Mouse (Mus musculus): ENCODE data around the gene Rnase12. TPM values are rescaled to one million over a fixed set of nuclear protein-coding genes. Genes with fewer than 3 reads are reported as not detected.

Gene Rnase12
- 0.52 and 0.57 TPM in 2 replicates for polyA plus RNA-seq (2015; fragmentation: Nextera tagmentation; extraction: Ambion mirVana)

GRCm38 (mm10) chr14:51057401-51057831, at the start of gene Rnase12:
Gene Rnase12 (minus strand): TSS chr14:51057661.
- TF ChIP-seq EP300 (optimal IDR thresholded peaks at IDR 0.05) (no peak), CTCF (IDR thresholded peaks at IDR 0.05; ENCODE audit: low read depth) (no peak)
- no peak within 1 kb of the TSS for H3K4me3 ChIP-seq (ENCODE audit: low read depth, low read length)
- H3K4me1 ChIP-seq (replicated peaks; ENCODE audit: control insufficient read depth, insufficient read depth), result no peaks in the 10 kb centered on the region
- H3K27ac ChIP-seq (replicated peaks), result no peak within 1 kb of the TSS
- DNase-seq (ENCODE audit: low spot score) (no peak), ATAC-seq (ENCODE audit: low FRiP score, low TSS enrichment) (0 out of 2 replicates have a peak, but pooled peaks have one; percentile 47)
- no peaks in the 10 kb centered on the region for H3K27me3 ChIP-seq (ENCODE audit: control insufficient read depth, insufficient read depth, low read length)
- H3K9me3 ChIP-seq (ENCODE audit: control insufficient read depth, low read length), result no peaks in the 10 kb centered on the region
- H3K9ac ChIP-seq (ENCODE audit: low read length), result no peak within 1 kb of the TSS
- H3K4me2 ChIP-seq (replicated peaks; ENCODE audit: low read depth), result no peak within 1 kb of the TSS; the same call in 1 of the 2 replicates
- 51% methylated on average over 9 of the region's 9 CpGs for WGBS
- no peaks in the 10 kb centered on the region for H3K36me3 ChIP-seq (ENCODE audit: control insufficient read depth, insufficient read depth, low read length)

GRCm38 (mm10) chr14:51106449-51106967, 49.0 kb upstream of the Rnase12 start:
- Histone ChIP-seq H3K27me3 (ENCODE audit: control insufficient read depth, insufficient read depth, low read length) (no peaks in the 10 kb centered on the region), H3K36me3 (ENCODE audit: control insufficient read depth, insufficient read depth, low read length) (no peaks in the 10 kb centered on the region), H3K4me1 (replicated peaks; ENCODE audit: control insufficient read depth, insufficient read depth) (no peaks in the 10 kb centered on the region), H3K4me2 (replicated peaks; ENCODE audit: low read depth) (no peak overlapping the region), H3K9ac (ENCODE audit: low read length) (no peak overlapping the region), H3K27ac (replicated peaks) (no peak overlapping the region), H3K4me3 (ENCODE audit: low read depth, low read length) (no peak overlapping the region), H3K9me3 (ENCODE audit: control insufficient read depth, low read length) (no peaks in the 10 kb centered on the region)
- no peak for DNase-seq (ENCODE audit: low spot score)
- TF ChIP-seq EP300 (optimal IDR thresholded peaks at IDR 0.05), result no peak
- no peak for TF ChIP-seq CTCF (IDR thresholded peaks at IDR 0.05; ENCODE audit: low read depth)
- no peak for ATAC-seq (ENCODE audit: low FRiP score, low TSS enrichment)

GRCm38 (mm10) chr14:51104366-51104765, 46.9 kb upstream of the Rnase12 start:
- H3K27ac ChIP-seq (replicated peaks), result no peak overlapping the region
- no peak overlapping the region for H3K4me2 ChIP-seq (replicated peaks; ENCODE audit: low read depth)
- H3K4me1 ChIP-seq (replicated peaks; ENCODE audit: control insufficient read depth, insufficient read depth), result no peaks in the 10 kb centered on the region
- 66% methylated on average over 2 of the region's 2 CpGs for WGBS
- ATAC-seq (ENCODE audit: low FRiP score, low TSS enrichment), result no peak
- no peak for DNase-seq (ENCODE audit: low spot score)
- H3K4me3 ChIP-seq (ENCODE audit: low read depth, low read length), result no peak overlapping the region
- no peak overlapping the region for H3K9ac ChIP-seq (ENCODE audit: low read length)
- no peaks in the 10 kb centered on the region for H3K36me3 ChIP-seq (ENCODE audit: control insufficient read depth, insufficient read depth, low read length)
- no peaks in the 10 kb centered on the region for H3K9me3 ChIP-seq (ENCODE audit: control insufficient read depth, low read length)
- no peaks in the 10 kb centered on the region for H3K27me3 ChIP-seq (ENCODE audit: control insufficient read depth, insufficient read depth, low read length)
- TF ChIP-seq EP300 (optimal IDR thresholded peaks at IDR 0.05) (no peak), CTCF (IDR thresholded peaks at IDR 0.05; ENCODE audit: low read depth) (no peak)

GRCm38 (mm10) chr14:51103217-51103616, 45.8 kb upstream of the Rnase12 start:
- H3K4me2 ChIP-seq (replicated peaks; ENCODE audit: low read depth), result no peak overlapping the region
- no peaks in the 10 kb centered on the region for H3K27me3 ChIP-seq (ENCODE audit: control insufficient read depth, insufficient read depth, low read length)
- ATAC-seq (ENCODE audit: low FRiP score, low TSS enrichment) (no peak), DNase-seq (ENCODE audit: low spot score) (peak; percentile 75)
- 50% methylated on average over 3 of the region's 3 CpGs for WGBS
- H3K9ac ChIP-seq (ENCODE audit: low read length), result no peak overlapping the region
- no peaks in the 10 kb centered on the region for H3K9me3 ChIP-seq (ENCODE audit: control insufficient read depth, low read length)
- no peak overlapping the region for H3K4me3 ChIP-seq (ENCODE audit: low read depth, low read length)
- no peak overlapping the region for H3K27ac ChIP-seq (replicated peaks)
- TF ChIP-seq EP300 (optimal IDR thresholded peaks at IDR 0.05) (no peak), CTCF (IDR thresholded peaks at IDR 0.05; ENCODE audit: low read depth) (peak; percentile 88)
- no peaks in the 10 kb centered on the region for H3K36me3 ChIP-seq (ENCODE audit: control insufficient read depth, insufficient read depth, low read length)
- no peaks in the 10 kb centered on the region for H3K4me1 ChIP-seq (replicated peaks; ENCODE audit: control insufficient read depth, insufficient read depth)

- no peaks in the 10 kb centered on the region for H3K9me3 ChIP-seq (ENCODE audit: control insufficient read depth, low read length)
- no peak overlapping the region for H3K9ac ChIP-seq (ENCODE audit: low read length)
- no peaks in the 10 kb centered on the region for H3K4me1 ChIP-seq (replicated peaks; ENCODE audit: control insufficient read depth, insufficient read depth)
- WGBS, result 55% methylated on average over 9 of the region's 9 CpGs
- no peak overlapping the region for H3K27ac ChIP-seq (replicated peaks)
- TF ChIP-seq CTCF (IDR thresholded peaks at IDR 0.05; ENCODE audit: low read depth), result no peak
- TF ChIP-seq EP300 (optimal IDR thresholded peaks at IDR 0.05), result no peak
- H3K4me3 ChIP-seq (ENCODE audit: low read depth, low read length), result no peak overlapping the region
- H3K27me3 ChIP-seq (ENCODE audit: control insufficient read depth, insufficient read depth, low read length), result no peaks in the 10 kb centered on the region
- H3K36me3 ChIP-seq (ENCODE audit: control insufficient read depth, insufficient read depth, low read length), result no peaks in the 10 kb centered on the region
- DNase-seq (ENCODE audit: low spot score) (no peak), ATAC-seq (ENCODE audit: low FRiP score, low TSS enrichment) (no peak)
- H3K4me2 ChIP-seq (replicated peaks; ENCODE audit: low read depth), result no peak overlapping the region
Measured at GRCm38 (mm10) chr14:51101284-51101683, 43.8 kb upstream of the Rnase12 start.

GRCm38 (mm10) chr14:51098921-51099320, 41.5 kb upstream of the Rnase12 start:
- 92% methylated on average over 11 of the region's 11 CpGs for WGBS
- Histone ChIP-seq H3K27me3 (ENCODE audit: control insufficient read depth, insufficient read depth, low read length) (no peaks in the 10 kb centered on the region), H3K4me2 (replicated peaks; ENCODE audit: low read depth) (no peak overlapping the region), H3K4me1 (replicated peaks; ENCODE audit: control insufficient read depth, insufficient read depth) (no peaks in the 10 kb centered on the region), H3K27ac (replicated peaks) (no peak overlapping the region), H3K9me3 (ENCODE audit: control insufficient read depth, low read length) (no peaks in the 10 kb centered on the region), H3K36me3 (ENCODE audit: control insufficient read depth, insufficient read depth, low read length) (no peaks in the 10 kb centered on the region), H3K4me3 (ENCODE audit: low read depth, low read length) (no peak overlapping the region), H3K9ac (ENCODE audit: low read length) (no peak overlapping the region)
- no peak for ATAC-seq (ENCODE audit: low FRiP score, low TSS enrichment)
- TF ChIP-seq CTCF (IDR thresholded peaks at IDR 0.05; ENCODE audit: low read depth) (no peak), EP300 (optimal IDR thresholded peaks at IDR 0.05) (no peak)
- DNase-seq (ENCODE audit: low spot score), result no peak
